25 mouse cellular contexts compared by ENCODE assay signal in genomic region chr1:93986167-93986566, GRCm38 (mm10). TPM values are rescaled to one million over a fixed set of nuclear protein-coding genes. Genes with fewer than 3 reads are reported as not detected.
A peak's percentile ranks its signal among the peaks of the same experiment; 100 is the strongest.
DNase-seq lines count a peak whose midpoint lies in the region; TF ChIP-seq lines count a peak whose summit lies in the region.
"Had no signal": no experiment of that assay in that cellular context is flagged by ENCODE, and none has a peak within 500 bp of the region (broad histone marks: within the 10 kb centered on the region; RNA-seq: fewer than 3 reads in every experiment).

No protein-coding gene starts in this region.

- no peak overlapping the region for H3K4me3 ChIP-seq in MEL (ENCODE audit: control insufficient read depth in 1 of 2, insufficient read depth in 1 of 2, low read depth in 2 of 2, low read length in 2 of 2)

- no peak for TF ChIP-seq POLR2A in MEL (IDR thresholded peaks at IDR 0.05; ENCODE audit: control insufficient read depth in 1 of 2, insufficient read depth in 1 of 2, low read depth in 1 of 2, low read length in 2 of 2, poor library complexity in 1 of 2)

- H3K27ac ChIP-seq in MEL (ENCODE audit: control insufficient read depth, low read depth, low read length) = 0 out of 2 replicates have a peak overlapping the region, but pooled peaks have one; percentile 1

- no peak for TF ChIP-seq CTCF in MEL (IDR thresholded peaks at IDR 0.05 in 2 of 3, conservative IDR thresholded peaks at IDR 0.05 in 1 of 3; ENCODE audit: control insufficient read depth in 1 of 3, insufficient read depth in 1 of 3, low read depth in 2 of 3, low read length in 3 of 3, poor library complexity in 1 of 3, severe bottlenecking in 1 of 3)

- no peak for TF ChIP-seq RAD21 in MEL (IDR thresholded peaks at IDR 0.05; ENCODE audit: low read depth, low read length)

- peak; percentile 84 to 85 for TF ChIP-seq EP300 in MEL (IDR thresholded peaks at IDR 0.05; ENCODE audit: low read depth in 1 of 2, low read length in 2 of 2)

- H3K9me3 ChIP-seq in MEL (replicated peaks; ENCODE audit: insufficient read depth, low read length) = no peaks in the 10 kb centered on the region
- H3K9me3 ChIP-seq: G1E had no signal

- H3K36me3 ChIP-seq in MEL (ENCODE audit: control insufficient read depth in 1 of 2, insufficient read depth in 2 of 2, low read length in 2 of 2) = peaks cover 0 to 15% of the 10 kb centered on the region in 2 experiments; a peak in 2 of 4 replicates
- H3K36me3 ChIP-seq: G1E had no signal

- H3K27me3 ChIP-seq in MEL (ENCODE audit: control insufficient read depth in 1 of 2, insufficient read depth in 2 of 2, low read length in 2 of 2) = no peaks in the 10 kb centered on the region
- H3K27me3 ChIP-seq: CH12.LX, Patski had no signal

- H3K9ac ChIP-seq in MEL (ENCODE audit: control insufficient read depth, low read depth, low read length, poor library complexity, severe bottlenecking) = no peak overlapping the region

- H3K79me2 ChIP-seq in MEL (ENCODE audit: control insufficient read depth, insufficient read depth, low read length, poor library complexity) = no peaks in the 10 kb centered on the region

- H3K4me1 ChIP-seq in MEL (ENCODE audit: control insufficient read depth in 1 of 2, insufficient read depth in 2 of 2, low read length in 2 of 2) = peaks cover 13 to 27% of the 10 kb centered on the region in 2 experiments

- peak; percentile 47 for DNase-seq in MEL (ENCODE audit: low read depth, low spot score)
- DNase-seq in NIH3T3 (ENCODE audit: low read depth) = peak; percentile 0
- no peak for DNase-seq in natural killer cell, adult 2 months (ENCODE audit: low spot score in 2 of 2)
- no peak for DNase-seq in kidney, postnatal 25 days
- DNase-seq: adrenal gland, adult 2 months; adrenal gland, adult 8-10 months; adrenal gland, postnatal 10 days; adrenal gland, postnatal 14 days; adrenal gland, postnatal 25 days; adrenal gland, postnatal 36 days; B cell, adult 2 months; cerebellum, adult 11 months; cerebellum, adult 11-12 months; cerebellum, adult 18-20 months; cerebellum, adult 2 months; cerebellum, adult 8-10 months had no signal

TF ChIP-seq in MEL, 35 proteins besides CTCF, POLR2A, EP300 and RAD21:
- TF ChIP-seq GATA1 (IDR thresholded peaks at IDR 0.05; ENCODE audit: low read depth, low read length) (peak; percentile 90), TBP (IDR thresholded peaks at IDR 0.05; ENCODE audit: low read depth, low read length) (no peak), USF1 (IDR thresholded peaks at IDR 0.05; ENCODE audit: low read depth, low read length) (no peak), ZNF384 (IDR thresholded peaks at IDR 0.05; ENCODE audit: low read depth, low read length) (no peak), TCF12 (IDR thresholded peaks at IDR 0.05; ENCODE audit: low read depth, low read length) (peak; percentile 77), POLR2AphosphoS2 (IDR thresholded peaks at IDR 0.05; ENCODE audit: low read length) (no peak), MYB (IDR thresholded peaks at IDR 0.05; ENCODE audit: low read depth, low read length) (no peak; the same call in 1 of the 2 replicates), KAT2A (conservative IDR thresholded peaks at IDR 0.05; ENCODE audit: low read depth, low read length) (no peak), MAX (IDR thresholded peaks at IDR 0.05; ENCODE audit: low read length) (no peak), UBTF (IDR thresholded peaks at IDR 0.05; ENCODE audit: borderline replicate concordance, insufficient read depth, low read depth, low read length) (no peak), RCOR1 (IDR thresholded peaks at IDR 0.05; ENCODE audit: low read depth, low read length) (peak; percentile 55; the same call in 1 of the 2 replicates), HCFC1 (IDR thresholded peaks at IDR 0.05; ENCODE audit: low read depth, low read length) (no peak), NELFE (IDR thresholded peaks at IDR 0.05; ENCODE audit: low read depth, low read length) (no peak), ETS1 (IDR thresholded peaks at IDR 0.05; ENCODE audit: low read depth, low read length) (peak; percentile 68)

RNA-seq across cellular contexts. Expression of gene Gal3st2c, which starts 4.1 kb away (rescaled TPM):
- under 0.01 TPM in 1 of 2 replicates, not detected in the other for total RNA-seq in MEL (2012; rRNA removed)
- under 1 TPM in 1 of 2 experiments, not detected in 1; 0.06 TPM for polyA plus RNA-seq in MEL (2012; ENCODE audit: insufficient read depth in 1 of 2, insufficient read length in 2 of 2, low read depth in 1 of 2, low replicate concordance in 2 of 2, missing spikeins in 1 of 2)
- total RNA-seq: CH12.LX had no signal
- polyA plus RNA-seq: adrenal gland, adult 2 months; brain, embryonic 14.5 days; C2C12; cerebellum, adult 2 months; G1E had no signal

RNA-seq across cellular contexts. Expression of gene Neu4, which starts 34.1 kb away (rescaled TPM):
- total RNA-seq in MEL (2012; rRNA removed) = not detected in 2 replicates
- not detected for polyA plus RNA-seq in MEL (2012; ENCODE audit: insufficient read depth in 1 of 2, insufficient read length in 2 of 2, low read depth in 1 of 2, low replicate concordance in 2 of 2, missing spikeins in 1 of 2)
- total RNA-seq: adrenal gland, adult 18-20 months; adrenal gland, adult 2 months; adrenal gland, adult 8-10 months; adrenal gland, postnatal 10 days; adrenal gland, postnatal 14 days; adrenal gland, postnatal 25 days; adrenal gland, postnatal 36 days; adrenal gland, postnatal 4 days; CH12.LX; ES-E14 had no signal
- polyA plus RNA-seq: adrenal gland, adult 2 months; brain, embryonic 14.5 days; C2C12; CD4-positive, CD25-positive, alpha-beta regulatory T cell, adult 4 months; G1E; Patski had no signal

Comparison
In these comparisons a context has a peak if more than half of its experiments do, and no peak if none do; other contexts are left out.
1. DNase-seq: peak in MEL (single experiment) and NIH3T3 (single experiment); none in natural killer cell, adult 2 months (0 of 2) and kidney, postnatal 25 days (0 of 2).